Mouse (Mus musculus) megakaryocyte, embryonic 14.5 days (primary cell): ENCODE measurements around the gene Gigyf1.

Experiments
- FLI1 ChIP-seq: IDR thresholded peaks from 2 replicates; pipeline ENCODE4 v1.6.1; 2012; ENCODE audit warnings: low read length, inconsistent platforms, mixed read lengths
- GATA1 ChIP-seq: IDR thresholded peaks from 3 replicates; pipeline ENCODE4 v1.6.1; 2012; ENCODE audit warnings: mixed read lengths, low read length, inconsistent platforms, borderline replicate concordance

DNA sequence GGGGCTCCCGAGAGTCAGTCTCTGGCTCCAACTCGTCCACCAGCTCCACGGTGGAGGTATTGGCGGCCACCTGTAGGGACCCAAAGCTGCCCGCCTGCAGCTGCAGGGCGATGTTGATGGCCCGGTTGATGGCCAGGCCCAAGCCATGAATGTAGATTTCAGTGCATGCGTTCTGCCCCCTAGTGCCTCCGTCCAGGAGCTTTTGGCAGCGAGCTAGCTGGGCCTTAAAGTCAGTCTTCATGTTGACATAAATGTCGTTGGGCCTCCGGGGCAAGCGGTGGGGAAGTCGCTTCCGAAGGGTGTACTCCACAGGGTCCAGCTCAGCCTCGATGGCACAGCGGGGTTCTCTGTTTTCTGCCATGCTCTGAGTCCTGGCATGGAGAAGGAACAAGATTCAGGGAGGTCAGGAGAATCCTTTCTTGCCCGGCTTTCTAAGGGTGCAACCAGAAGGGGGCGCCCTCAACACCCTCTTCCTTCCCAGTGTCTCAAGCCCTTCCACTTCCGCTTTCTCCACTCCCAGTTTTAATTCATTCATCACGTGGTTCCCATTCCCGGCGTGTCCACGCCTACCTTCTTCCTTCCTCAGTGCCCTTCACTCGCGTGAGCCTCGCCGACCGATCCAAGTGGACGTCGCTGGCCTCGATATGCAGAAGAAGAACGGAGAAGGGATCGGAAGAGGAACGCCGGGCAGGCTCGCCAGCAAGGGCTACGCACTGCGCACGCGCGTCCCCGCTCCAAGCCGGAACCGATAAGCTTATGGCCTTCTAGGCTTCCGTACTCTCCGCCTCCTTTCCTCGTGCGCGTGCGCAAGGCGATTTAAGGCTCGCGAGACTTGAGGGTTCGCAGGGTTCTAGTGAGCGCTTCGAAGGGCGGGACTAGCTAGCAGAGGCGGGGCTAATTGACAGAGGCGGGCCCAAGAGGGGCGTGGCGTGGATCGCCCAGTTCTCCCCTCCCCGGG lies 16.4 kb upstream of the Gigyf1 start, which contains the start of gene Pop7:
- TF ChIP-seq GATA1 (peak; percentile 91), FLI1 (no peak)
